Mouse (Mus musculus) heart, adult 2 months (tissue): ENCODE data around the gene Lrrfip2. TPM values are rescaled to one million over a fixed set of nuclear protein-coding genes. Genes with fewer than 3 reads are reported as not detected.

Experiments used
- DNase-seq, 2 experiments: peaks; one replicate each; pipeline ENCODE4 v3.0.0; 2021
- H3K27ac ChIP-seq: fragments of 200-600 bp; 2 replicates; pipeline ENCODE4 v1.8.1; 2022
- H3K27me3 ChIP-seq: fragments of 200-500 bp; 2 replicates; pipeline ENCODE4 v1.6.1; 2012; ENCODE audit warnings: mild to moderate bottlenecking, low read length, inconsistent platforms, mixed read lengths; ENCODE audit not compliant: control insufficient read depth, insufficient read depth
- H3K36me3 ChIP-seq: fragments of 200-500 bp; 2 replicates; pipeline ENCODE4 v1.6.1; 2012; ENCODE audit warnings: low read length, inconsistent platforms; ENCODE audit not compliant: control insufficient read depth, insufficient read depth
- H3K4me1 ChIP-seq: fragments of 200-500 bp; 2 replicates; pipeline ENCODE4 v1.6.1; 2011; ENCODE audit warnings: low read length; ENCODE audit not compliant: control insufficient read depth, insufficient read depth
- H3K4me3 ChIP-seq: fragments of 200-600 bp; 2 replicates; pipeline ENCODE4 v1.8.1; 2022
- H3K79me2 ChIP-seq: fragments of 200-500 bp; replicated peaks from 2 replicates; pipeline ENCODE4 v1.6.1; 2012; ENCODE audit warnings: mild to moderate bottlenecking, inconsistent platforms, low read length, moderate library complexity, mixed read lengths; ENCODE audit not compliant: control insufficient read depth, insufficient read depth
- H3K9ac ChIP-seq: fragments of 200-500 bp; 2 replicates; pipeline ENCODE4 v1.6.1; 2012; ENCODE audit warnings: low read depth, mild to moderate bottlenecking, control low read depth, inconsistent platforms, low read length, mixed read lengths
- CTCF ChIP-seq: fragments of 200-600 bp; IDR thresholded peaks from 2 replicates; pipeline ENCODE4 v1.8.1; 2022; ENCODE audit warnings: antibody characterized with exemption, mild to moderate bottlenecking, moderate library complexity
- EP300 ChIP-seq: fragments of 200-500 bp; IDR thresholded peaks from 2 replicates; pipeline ENCODE4 v1.6.1; 2011; ENCODE audit warnings: low read depth, low read length, control low read depth; ENCODE audit not compliant: insufficient read depth
- POLR2A ChIP-seq: fragments of 200-500 bp; IDR thresholded peaks from 2 replicates; pipeline ENCODE4 v1.6.1; 2011; ENCODE audit warnings: mild to moderate bottlenecking, low read depth, low read length, control low read depth; ENCODE audit not compliant: insufficient read depth
- WGBS: fragments of 180-500 bp; shearing (Covaris S2); methylation state at CpG from one replicate; pipeline ENCODE4 v1.1.7; 2018; 5-methylcytosine and 5-hydroxymethylcytosine counted together
- intact Hi-C: fragments of 180-260 bp; cut with DNase I; formaldehyde crosslinking; loops from one replicate; pipeline ENCODE4 v1.15.1; 2025
- polyA plus RNA-seq: library from polyadenylated mRNA; depleted of rRNA; stranded (reverse); fragments of >200 nt; gene quantifications from 2 replicates; pipeline ENCODE4 v1.2.3, GENCODE M21; 2012
- total RNA-seq, 2 experiments: library from RNA; stranded (reverse); gene quantifications; 2 replicates each; pipeline ENCODE4 v1.2.3; 2021

Gene Lrrfip2
- total and polyA plus RNA-seq, 3 experiments = 33.5 to 84.1 (median 83.6) TPM

- H3K27me3 ChIP-seq = no peaks in the 10 kb centered on the region
- intact Hi-C loops = loop anchor here (5.0 kb wide), 1 partner anchor 33 kb away; no protein-coding TSS in a partner anchor
- peaks cover 3% of the 10 kb centered on the region; the same call in 1 of the 2 replicates for H3K79me2 ChIP-seq
- H3K36me3 ChIP-seq = peaks cover 38% of the 10 kb centered on the region
- WGBS = 1% methylated on average over 17 of the region's 17 CpGs
- TF ChIP-seq EP300 (no peak), CTCF (no peak), POLR2A (no peak)
- peak in 1 of 2 experiments; percentile 49 for DNase-seq
- peak overlapping the region; percentile 87 for H3K27ac ChIP-seq
- peak overlapping the region; percentile 89 for H3K9ac ChIP-seq
- peaks cover 11% of the 10 kb centered on the region for H3K4me1 ChIP-seq
- peak overlapping the region; percentile 89 for H3K4me3 ChIP-seq
These were observed 1.6 kb downstream of the Lrrfip2 start for GRCm38 (mm10) chr9:111118891-111119441.

- DNase-seq = peak; percentile 54 to 79
- Histone ChIP-seq H3K36me3 (peaks cover 48% of the 10 kb centered on the region), H3K4me1 (peaks cover 11% of the 10 kb centered on the region), H3K9ac (peak overlapping the region; percentile 14; the same call in 1 of the 2 replicates), H3K4me3 (no peak overlapping the region), H3K79me2 (peaks cover 5% of the 10 kb centered on the region), H3K27me3 (no peaks in the 10 kb centered on the region), H3K27ac (peak overlapping the region; percentile 88)
- intact Hi-C loops = loop anchor here (5.0 kb wide), 1 partner anchor 85 kb away; no protein-coding TSS in a partner anchor
- TF ChIP-seq EP300 (0 out of 2 replicates have a peak, but pooled peaks have one; percentile 61), POLR2A (peak; percentile 39; the same call in 1 of the 2 replicates), CTCF (no peak)
- WGBS = 26% methylated on average over 5 of the region's 5 CpGs
These were observed 5.1 kb downstream of the Lrrfip2 start for GRCm38 (mm10) chr9:111122446-111122845.

DNA sequence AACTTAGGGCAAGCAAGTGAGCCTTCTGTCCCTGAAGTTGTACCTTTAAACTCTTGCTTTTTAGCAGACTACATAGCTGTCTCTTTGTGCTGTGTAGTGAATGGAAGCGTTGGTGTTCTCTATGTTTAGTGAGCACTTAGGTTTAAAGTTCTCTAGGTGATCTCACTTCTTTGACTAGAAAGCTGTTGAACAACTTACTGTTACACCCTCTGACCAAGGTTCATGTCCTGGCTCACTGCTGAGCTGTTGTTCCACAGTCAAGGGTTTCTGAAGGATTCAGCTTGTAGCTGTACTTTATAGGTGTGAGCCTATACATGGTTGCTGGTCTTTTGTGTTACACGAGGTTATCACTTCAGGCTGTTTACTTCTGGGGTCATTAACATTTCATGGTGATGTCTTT, 5.9 kb downstream of the Lrrfip2 start:
- Histone ChIP-seq H3K4me1 (peaks cover 12% of the 10 kb centered on the region), H3K27me3 (no peaks in the 10 kb centered on the region), H3K36me3 (peaks cover 48% of the 10 kb centered on the region), H3K9ac (no peak overlapping the region; the same call in 1 of the 2 replicates), H3K27ac (peak overlapping the region; percentile 88), H3K79me2 (peaks cover 5% of the 10 kb centered on the region), H3K4me3 (no peak overlapping the region)
- WGBS = 41% methylated on average over 2 of the region's 2 CpGs
- intact Hi-C loops = loop anchor here (5.0 kb wide), 1 partner anchor 84 kb away; no protein-coding TSS in a partner anchor
- TF ChIP-seq CTCF (no peak), POLR2A (no peak), EP300 (no peak)
- no peak for DNase-seq

DNA sequence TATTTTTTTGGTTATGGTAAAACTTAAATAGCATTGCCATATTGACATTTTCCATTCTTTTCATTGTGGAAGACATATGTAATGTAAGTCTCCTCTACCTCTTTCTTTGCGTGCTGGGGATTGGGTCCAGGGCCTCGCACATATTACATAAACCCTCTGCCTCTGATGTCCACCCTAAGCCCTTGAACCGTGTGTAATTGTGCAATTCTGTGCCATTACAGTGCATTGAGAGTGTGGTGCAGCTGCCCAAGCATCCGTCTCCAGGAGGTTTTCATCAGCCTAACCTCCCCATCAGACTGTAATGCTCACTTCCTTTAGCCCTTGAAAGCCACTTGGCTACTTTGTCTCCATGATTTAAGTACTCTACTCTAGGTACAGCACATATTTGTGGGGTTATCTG, 7.0 kb downstream of the Lrrfip2 start:
- TF ChIP-seq EP300 (no peak), POLR2A (no peak), CTCF (no peak)
- H3K27ac ChIP-seq = no peak overlapping the region
- no peak overlapping the region for H3K4me3 ChIP-seq
- H3K9ac ChIP-seq = no peak overlapping the region
- intact Hi-C loops = loop anchor here (5.0 kb wide), 1 partner anchor 83 kb away; no protein-coding TSS in a partner anchor
- peaks cover 14% of the 10 kb centered on the region for H3K4me1 ChIP-seq
- no peak for DNase-seq
- peaks cover 7% of the 10 kb centered on the region for H3K79me2 ChIP-seq
- no peaks in the 10 kb centered on the region for H3K27me3 ChIP-seq
- H3K36me3 ChIP-seq = peaks cover 49% of the 10 kb centered on the region
- 78% methylated on average over 4 of the region's 4 CpGs for WGBS

DNA sequence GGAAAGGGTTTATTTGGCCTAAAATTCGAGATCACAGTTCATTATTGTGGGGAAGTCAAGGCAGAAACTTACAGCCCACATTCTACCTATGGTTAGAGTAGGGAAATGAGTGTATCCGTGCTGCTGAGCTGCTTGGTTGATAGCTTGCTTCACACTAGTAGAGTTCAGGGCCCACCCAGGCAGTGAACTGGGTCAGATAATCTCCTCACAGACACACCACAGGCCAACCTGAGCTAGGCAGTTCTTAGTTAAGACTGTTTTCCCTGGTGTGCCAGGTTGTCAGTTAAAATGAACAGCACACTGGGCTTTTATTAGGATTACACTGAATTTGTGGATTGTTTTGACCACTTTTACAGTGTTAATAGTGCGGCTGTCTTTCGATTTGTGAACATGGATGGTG, 9.3 kb downstream of the Lrrfip2 start:
- H3K4me1 ChIP-seq = peaks cover 16% of the 10 kb centered on the region
- peaks cover 40% of the 10 kb centered on the region for H3K36me3 ChIP-seq
- H3K4me3 ChIP-seq = no peak overlapping the region
- intact Hi-C loops = loop anchor here (2.0 kb wide), 1 partner anchor 18 kb away; no protein-coding TSS in a partner anchor
- TF ChIP-seq POLR2A (no peak), CTCF (no peak), EP300 (no peak)
- DNase-seq = no peak
- no peaks in the 10 kb centered on the region for H3K27me3 ChIP-seq
- no peak overlapping the region for H3K9ac ChIP-seq
- peaks cover 6% of the 10 kb centered on the region for H3K79me2 ChIP-seq
- no peak overlapping the region; the same call in 1 of the 2 replicates for H3K27ac ChIP-seq
- 73% methylated on average over 4 of the region's 4 CpGs for WGBS

- H3K4me3 ChIP-seq = no peak overlapping the region
- peaks cover 13% of the 10 kb centered on the region for H3K4me1 ChIP-seq
These were observed 10.4 kb downstream of the Lrrfip2 start for GRCm38 (mm10) chr9:111127749-111128148.

More at GRCm38 (mm10) chr9:111127749-111128148, 10.4 kb downstream of the Lrrfip2 start:
- WGBS = 65% methylated on average over 4 of the region's 4 CpGs
- intact Hi-C loops = loop anchor here (2.0 kb wide), 1 partner anchor 17 kb away; no protein-coding TSS in a partner anchor
- Histone ChIP-seq H3K27ac (peak overlapping the region; percentile 58), H3K9ac (no peak overlapping the region), H3K27me3 (no peaks in the 10 kb centered on the region), H3K79me2 (peaks cover 7% of the 10 kb centered on the region), H3K36me3 (peaks cover 34% of the 10 kb centered on the region)
- DNase-seq = no peak
- TF ChIP-seq POLR2A (no peak), EP300 (0 out of 2 replicates have a peak, but pooled peaks have one; percentile 27)
